Mouse (Mus musculus) neural tube, embryonic 12.5 days (tissue): ENCODE data around the gene S1pr4. TPM values are rescaled to one million over a fixed set of nuclear protein-coding genes. Genes with fewer than 3 reads are reported as not detected.

Experiments
- microRNA-seq: library from miRNA; unstranded; fragments of <30 nt; microRNA quantifications from one replicate; pipeline ENCODE4, GENCODE M21; 2017
- polyA plus RNA-seq: library from polyadenylated mRNA; unstranded; fragments of >200 nt; fragmentation: Nextera tagmentation; extraction: Ambion mirVana; gene quantifications from 2 replicates; pipeline ENCODE4 v1.2.1, GENCODE M21; 2016

S1pr4 gene
- polyA plus RNA-seq, 1 experiment from 2014 or later, result 0.51 TPM

Small RNA genes lying within 50 kb of the gene (microRNA-seq; reads per million reads assigned to microRNA genes)
- gene Gm25595, result not detected

Other genes starting within 250 kb of the S1pr4 start
- 5.1 and 6.2 TPM in 2 replicates for gene Matk, start 247.2 kb downstream of the S1pr4 start, polyA plus RNA-seq
- 157 and 176 TPM in 2 replicates for gene Mrpl54, start 233.2 kb downstream of the S1pr4 start, polyA plus RNA-seq
- gene Apba3, start 233.2 kb downstream of the S1pr4 start, polyA plus RNA-seq, result 35.9 and 36.4 TPM in 2 replicates
- 3.9 and 4.6 TPM in 2 replicates for gene Tjp3, start 208.6 kb downstream of the S1pr4 start, polyA plus RNA-seq
- 89.7 and 99.3 TPM in 2 replicates for gene Pip5k1c, start 207.2 kb downstream of the S1pr4 start, polyA plus RNA-seq
- 54.1 and 54.9 TPM in 2 replicates for gene Cactin, start 179.0 kb downstream of the S1pr4 start, polyA plus RNA-seq
- 3.8 and 4.7 TPM in 2 replicates for gene Tbxa2r, start 171.4 kb downstream of the S1pr4 start, polyA plus RNA-seq
- gene Gipc3, start 156.9 kb downstream of the S1pr4 start, polyA plus RNA-seq, result not detected in 2 replicates
- 95.6 TPM in 2 replicates for gene Hmg20b, start 149.7 kb downstream of the S1pr4 start, polyA plus RNA-seq
- gene Mfsd12, start 142.6 kb downstream of the S1pr4 start, polyA plus RNA-seq, result 16.0 and 16.8 TPM in 2 replicates
- 0.80 and 1.1 TPM in 2 replicates for gene 4930404N11Rik, start 134.3 kb downstream of the S1pr4 start, polyA plus RNA-seq
- 136 and 138 TPM in 2 replicates for gene Fzr1, start 121.6 kb downstream of the S1pr4 start, polyA plus RNA-seq
- gene Dohh, start 115.7 kb downstream of the S1pr4 start, polyA plus RNA-seq, result 75.6 and 77.9 TPM in 2 replicates
- gene Gm48551, start 115.7 kb downstream of the S1pr4 start, polyA plus RNA-seq, result 5.0 and 5.3 TPM in 2 replicates
- gene Gm48552, start 111.1 kb downstream of the S1pr4 start, polyA plus RNA-seq, result 2.3 and 2.5 TPM in 2 replicates
- 2.1 and 2.7 TPM in 2 replicates for gene Smim24, start 107.1 kb downstream of the S1pr4 start, polyA plus RNA-seq
- 21.7 and 22.2 TPM in 2 replicates for gene Nfic, start 44.5 kb downstream of the S1pr4 start, polyA plus RNA-seq
- 32.3 and 33.0 TPM in 2 replicates for gene Celf5, start 17.4 kb downstream of the S1pr4 start, polyA plus RNA-seq
- 73.2 and 78.4 TPM in 2 replicates for gene Ncln, start 3.7 kb downstream of the S1pr4 start, polyA plus RNA-seq
- 0.81 and 1.2 TPM in 2 replicates for gene Gna15, start 24.1 kb upstream of the S1pr4 start, polyA plus RNA-seq
- gene Gna11, start 45.1 kb upstream of the S1pr4 start, polyA plus RNA-seq, result 77.6 and 78.3 TPM in 2 replicates
- gene Aes, start 59.4 kb upstream of the S1pr4 start, polyA plus RNA-seq, result 547 and 569 TPM in 2 replicates
- 18.1 and 19.6 TPM in 2 replicates for gene Tle2, start 74.4 kb upstream of the S1pr4 start, polyA plus RNA-seq
- gene Tle6, start 100.9 kb upstream of the S1pr4 start, polyA plus RNA-seq, result 6.4 and 7.3 TPM in 2 replicates
- 1.4 and 2.3 TPM in 2 replicates for gene BC025920, start 106.1 kb upstream of the S1pr4 start, polyA plus RNA-seq
- gene Sirt6, start 127.7 kb upstream of the S1pr4 start, polyA plus RNA-seq, result 53.3 and 56.6 TPM in 2 replicates
- gene Ankrd24, start 128.4 kb upstream of the S1pr4 start, polyA plus RNA-seq, result 8.8 and 9.0 TPM in 2 replicates
- 6.1 and 6.2 TPM in 2 replicates for gene Gm10778, start 148.9 kb upstream of the S1pr4 start, polyA plus RNA-seq
- gene Zfp433, start 204.7 kb upstream of the S1pr4 start, polyA plus RNA-seq, result 18.1 and 21.9 TPM in 2 replicates